Mouse (Mus musculus) kidney, adult 2 months (tissue): ENCODE measurements at regions not wholly inside any gene's neighbourhood (a gene's known extent, or its start where the extent isn't known, plus 50 kb on each side); places are given as distances from the start of the nearest gene placed in this dataset.

ENCODE experiments used
- DNase-seq: peaks from one replicate; pipeline ENCODE4 v3.0.0; 2021
- H3K27ac ChIP-seq: fragments of 200-500 bp; 2 replicates; pipeline ENCODE4 v1.5.1; 2012; ENCODE audit warnings: low read depth, low read length, control low read depth, inconsistent platforms; ENCODE audit not compliant: insufficient read depth
- H3K27me3 ChIP-seq: fragments of 200-500 bp; replicated peaks from 2 replicates; pipeline ENCODE4 v1.6.1; 2012; ENCODE audit warnings: mild to moderate bottlenecking, moderate library complexity, low read length, inconsistent platforms; ENCODE audit not compliant: control insufficient read depth, insufficient read depth
- H3K36me3 ChIP-seq: fragments of 200-500 bp; 2 replicates; pipeline ENCODE4 v1.6.1; 2012; ENCODE audit warnings: mild to moderate bottlenecking, moderate library complexity, low read length, inconsistent platforms; ENCODE audit not compliant: control insufficient read depth, insufficient read depth
- H3K4me1 ChIP-seq: fragments of 200-500 bp; 2 replicates; pipeline ENCODE4 v1.6.1; 2011; ENCODE audit warnings: low read length; ENCODE audit not compliant: control insufficient read depth, insufficient read depth
- H3K4me3 ChIP-seq: fragments of 200-500 bp; 2 replicates; pipeline ENCODE4 v1.5.1; 2011; ENCODE audit warnings: mild to moderate bottlenecking, low read depth, low read length, control low read depth; ENCODE audit not compliant: insufficient read depth
- CTCF ChIP-seq: fragments of 200-500 bp; conservative IDR thresholded peaks from 2 replicates; pipeline ENCODE4 v1.5.1; 2011; ENCODE audit warnings: low read depth, mild to moderate bottlenecking, control low read depth, low read length, moderate library complexity, mixed read lengths; ENCODE audit not compliant: insufficient read depth, insufficient read length
- POLR2A ChIP-seq: fragments of 200-500 bp; IDR thresholded peaks from one replicate; pipeline ENCODE4 v1.6.1; 2011; ENCODE audit warnings: low read depth, low read length, control low read depth
- WGBS: fragments of 180-500 bp; shearing (Covaris S2); methylation state at CpG from one replicate; pipeline ENCODE4 v1.1.7; 2018; 5-methylcytosine and 5-hydroxymethylcytosine counted together

- no peaks in the 10 kb centered on the region for H3K4me1 ChIP-seq
- H3K27me3 ChIP-seq = no peaks in the 10 kb centered on the region
- H3K36me3 ChIP-seq = no peaks in the 10 kb centered on the region
- no peak overlapping the region for H3K4me3 ChIP-seq
- no peak overlapping the region for H3K27ac ChIP-seq
- DNase-seq = no peak
- WGBS = 68% methylated on average over 5 of the region's 5 CpGs
- TF ChIP-seq POLR2A (no peak), CTCF (no peak)
Observed at GRCm38 (mm10) chr14:61945659-61946058, 338.4 kb downstream of the Kcnrg start.

DNA sequence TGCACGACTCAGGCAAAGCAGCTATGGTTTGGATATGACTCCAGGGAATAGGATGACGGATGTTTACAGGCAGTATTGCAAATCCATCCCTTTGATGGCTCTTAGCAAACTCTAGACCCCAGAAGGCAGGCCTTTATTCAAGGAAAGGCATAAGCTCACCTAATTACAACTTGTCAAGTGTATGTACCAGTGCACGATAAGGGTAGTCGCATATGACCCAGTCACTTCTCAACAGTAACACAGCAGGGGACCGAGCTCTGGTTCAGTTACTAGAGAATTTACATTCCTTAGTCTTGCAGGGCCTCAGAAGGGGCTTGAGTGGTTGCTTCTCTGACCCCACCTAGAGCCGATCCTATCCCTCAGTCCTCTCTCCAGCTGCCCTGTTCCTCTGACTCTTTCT is 342.2 kb downstream of the Kcnrg start:
- TF ChIP-seq CTCF (no peak), POLR2A (no peak)
- no peak for DNase-seq
- 83% methylated on average over 6 of the region's 6 CpGs for WGBS
- no peak overlapping the region for H3K27ac ChIP-seq
- no peaks in the 10 kb centered on the region for H3K36me3 ChIP-seq
- no peaks in the 10 kb centered on the region for H3K4me1 ChIP-seq
- no peaks in the 10 kb centered on the region for H3K27me3 ChIP-seq
- H3K4me3 ChIP-seq = no peak overlapping the region

DNA sequence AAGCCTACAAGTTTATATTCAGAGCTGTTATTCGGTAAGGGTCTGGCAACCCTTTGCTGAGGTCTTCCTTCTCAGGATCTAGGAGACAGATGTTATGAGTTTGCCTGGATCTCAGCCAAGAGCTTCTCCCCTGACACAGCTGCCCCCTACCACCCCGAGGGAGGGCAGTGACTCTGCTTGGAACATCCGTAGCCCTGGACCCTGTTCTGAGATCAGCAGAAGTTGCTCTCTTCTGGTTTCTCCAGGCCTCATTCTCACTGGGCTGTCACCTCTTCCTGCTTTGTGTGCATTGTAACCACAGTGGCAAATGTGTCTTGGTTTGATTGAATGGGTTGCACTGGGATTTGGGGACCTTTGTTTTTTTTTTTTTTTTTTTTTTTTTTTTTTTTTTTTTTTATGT is 342.4 kb upstream of the Rnaseh2b start:
- Histone ChIP-seq H3K36me3 (no peaks in the 10 kb centered on the region), H3K27me3 (no peaks in the 10 kb centered on the region), H3K27ac (no peak overlapping the region), H3K4me3 (no peak overlapping the region), H3K4me1 (no peaks in the 10 kb centered on the region)
- 55% methylated on average over 3 of the region's 3 CpGs for WGBS
- no peak for DNase-seq
- TF ChIP-seq POLR2A = no peak

DNA sequence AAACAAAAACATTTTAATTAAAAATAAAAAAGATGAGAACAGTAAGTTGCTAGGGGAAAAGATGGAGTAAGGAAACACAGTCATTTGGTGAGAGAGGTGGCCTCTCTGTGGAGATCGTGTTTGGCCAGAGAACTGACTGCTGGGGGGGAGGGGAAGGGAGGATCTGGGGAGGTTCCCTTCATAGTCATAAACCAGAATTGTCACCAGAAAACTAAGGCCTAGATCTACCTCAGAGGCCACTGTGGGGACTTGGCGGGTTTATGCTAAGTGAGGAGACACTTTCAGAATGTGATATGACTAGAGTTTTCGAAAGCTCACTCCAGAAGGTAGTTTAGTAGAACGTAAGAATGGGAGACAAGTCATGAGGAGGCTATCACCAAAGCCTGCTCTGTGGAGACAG is 339.4 kb upstream of the Rnaseh2b start:
- no peaks in the 10 kb centered on the region for H3K4me1 ChIP-seq
- no peak overlapping the region for H3K27ac ChIP-seq
- H3K27me3 ChIP-seq = no peaks in the 10 kb centered on the region
- DNase-seq = no peak
- 84% methylated on average over 4 of the region's 4 CpGs for WGBS
- TF ChIP-seq POLR2A = no peak
- no peak for TF ChIP-seq CTCF
- no peak overlapping the region for H3K4me3 ChIP-seq
- no peaks in the 10 kb centered on the region for H3K36me3 ChIP-seq

GRCm38 (mm10) chr14:61955416-61955815 is 337.0 kb upstream of the Rnaseh2b start:
- H3K27me3 ChIP-seq = no peaks in the 10 kb centered on the region
- no peak overlapping the region for H3K27ac ChIP-seq
- no peak overlapping the region for H3K4me3 ChIP-seq
- H3K36me3 ChIP-seq = no peaks in the 10 kb centered on the region
- H3K4me1 ChIP-seq = no peaks in the 10 kb centered on the region
- no peak for DNase-seq
- TF ChIP-seq POLR2A (no peak), CTCF (no peak)

DNA sequence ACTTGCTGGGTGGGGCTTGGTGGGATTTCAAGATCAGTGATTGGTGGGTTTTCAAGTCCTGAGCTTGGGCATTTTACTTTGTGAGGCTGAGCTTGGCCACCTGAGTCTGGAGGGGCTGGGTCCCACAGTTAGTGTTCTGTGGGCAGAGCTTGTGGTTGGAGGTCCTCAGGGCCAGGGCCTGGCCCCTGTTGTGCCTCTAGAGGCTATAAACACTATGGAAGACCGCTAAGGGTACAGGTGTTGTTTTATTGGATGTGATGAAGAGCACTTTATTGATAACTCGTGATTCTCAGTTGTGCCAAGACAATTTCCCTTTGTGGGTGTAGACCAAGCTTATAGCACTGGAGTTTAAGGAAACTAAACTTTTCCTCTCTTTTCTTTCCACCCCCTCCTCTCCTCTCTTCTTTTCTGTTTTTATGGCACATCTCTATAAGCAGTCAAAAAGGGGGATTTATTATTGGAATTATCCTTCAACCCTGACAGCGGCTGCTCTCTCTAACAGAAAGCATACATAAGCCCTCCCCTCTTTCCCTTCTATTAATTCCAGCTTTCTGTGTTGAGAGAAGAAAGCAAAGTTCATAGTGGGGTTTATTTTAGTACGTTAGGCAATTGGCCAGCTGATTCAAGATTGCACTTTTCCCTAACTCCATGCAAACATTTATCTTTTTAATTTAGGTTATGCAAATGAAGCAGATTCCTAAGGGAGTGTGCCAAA is 332.0 kb upstream of the Rnaseh2b start:
- DNase-seq = no peak
- WGBS = 68% methylated on average over 4 of the region's 4 CpGs
- Histone ChIP-seq H3K27me3 (no peaks in the 10 kb centered on the region), H3K4me3 (no peak overlapping the region), H3K4me1 (no peaks in the 10 kb centered on the region), H3K36me3 (no peaks in the 10 kb centered on the region), H3K27ac (no peak overlapping the region)
- TF ChIP-seq POLR2A = no peak
- TF ChIP-seq CTCF = no peak

DNA sequence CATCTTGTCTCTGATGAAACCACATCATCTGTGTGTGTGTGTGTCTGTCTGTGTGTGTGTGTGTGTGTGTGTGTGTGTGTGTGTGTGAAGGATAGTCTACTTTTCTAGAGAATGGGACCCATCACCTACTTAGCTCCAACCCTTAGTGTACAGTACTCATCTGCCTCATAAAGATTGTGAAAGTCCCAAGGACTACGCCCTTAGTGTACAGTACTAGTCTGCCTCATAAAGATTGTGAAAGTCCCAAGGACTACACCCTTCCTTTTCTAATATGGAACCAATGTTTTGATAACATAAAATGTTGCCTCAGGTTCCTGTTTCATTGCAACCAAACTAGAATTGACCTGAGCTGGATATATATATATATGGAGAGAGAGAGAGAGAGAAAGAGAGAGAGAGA is 323.9 kb upstream of the Rnaseh2b start:
- 100% methylated on average over 1 of the region's 1 CpGs for WGBS
- no peaks in the 10 kb centered on the region for H3K27me3 ChIP-seq
- TF ChIP-seq CTCF = no peak
- no peak for TF ChIP-seq POLR2A
- H3K4me1 ChIP-seq = peaks cover 31% of the 10 kb centered on the region
- no peaks in the 10 kb centered on the region for H3K36me3 ChIP-seq
- H3K27ac ChIP-seq = no peak overlapping the region
- no peak for DNase-seq
- no peak overlapping the region for H3K4me3 ChIP-seq

GRCm38 (mm10) chr14:61968957-61969535 is 323.3 kb upstream of the Rnaseh2b start:
- no peaks in the 10 kb centered on the region for H3K36me3 ChIP-seq
- 72% methylated on average over 5 of the region's 5 CpGs for WGBS
- TF ChIP-seq POLR2A (no peak), CTCF (no peak)
- DNase-seq = peak; percentile 60
- peaks cover 31% of the 10 kb centered on the region for H3K4me1 ChIP-seq
- no peaks in the 10 kb centered on the region for H3K27me3 ChIP-seq
- H3K27ac ChIP-seq = peak overlapping the region; percentile 47
- H3K4me3 ChIP-seq = no peak overlapping the region
